ENCODE assay signal across 9 mouse cellular contexts in the genomic region with DNA sequence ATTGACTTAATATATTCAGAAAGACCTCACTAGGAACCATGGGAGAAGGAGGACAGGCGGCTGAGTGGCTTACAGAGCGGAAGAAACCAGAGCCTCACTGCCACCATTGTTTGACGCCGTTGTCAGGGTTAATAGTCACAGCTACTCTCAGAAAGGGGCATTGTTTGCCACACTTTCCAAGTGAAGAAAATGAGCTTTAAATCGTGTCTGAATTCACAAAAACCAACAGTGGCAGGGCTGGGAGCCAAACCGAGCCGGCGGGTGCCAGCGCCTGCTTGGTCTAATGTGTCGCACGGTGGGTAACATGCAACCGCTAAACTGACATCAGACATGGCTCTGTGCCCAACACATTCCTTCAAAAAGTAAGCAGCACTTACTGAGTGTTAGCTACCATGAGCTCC.
DNase-seq lines count a peak whose midpoint lies in the region; ATAC-seq and TF ChIP-seq lines count a peak whose summit lies in the region.
"Had no signal": no experiment of that assay in that cellular context is flagged by ENCODE, and none has a peak within 500 bp of the region (broad histone marks: within the 10 kb centered on the region; RNA-seq: fewer than 3 reads in every experiment).

No protein-coding gene starts in this region.

- H3K27ac ChIP-seq in liver, embryonic 11.5 days (ENCODE audit: low read depth, low read length): no peak overlapping the region
- H3K27ac ChIP-seq in liver, embryonic 12.5 days: no peak overlapping the region
- H3K27ac ChIP-seq in forebrain, embryonic 14.5 days (ENCODE audit: low read depth, low read length): no peak overlapping the region
- no peak overlapping the region for H3K27ac ChIP-seq in lung, postnatal 0 days (ENCODE audit: low read length)

- no peak for ATAC-seq in liver, embryonic 11.5 days (replicated peaks; ENCODE audit: low FRiP score)
- ATAC-seq in liver, embryonic 12.5 days: no peak
- peak; percentile 84 for ATAC-seq in forebrain, embryonic 14.5 days
- ATAC-seq in lung, postnatal 0 days: peak; percentile 44; the same call in 1 of the 2 replicates

- no peak overlapping the region for H3K4me2 ChIP-seq in liver, embryonic 11.5 days
- no peak overlapping the region for H3K4me2 ChIP-seq in liver, embryonic 12.5 days
- peak overlapping the region; percentile 36 for H3K4me2 ChIP-seq in forebrain, embryonic 14.5 days (ENCODE audit: low read length)
- H3K4me2 ChIP-seq in lung, postnatal 0 days (replicated peaks; ENCODE audit: low read depth, low read length): no peak overlapping the region

- H3K36me3 ChIP-seq in liver, embryonic 11.5 days (ENCODE audit: control insufficient read depth, insufficient read depth, low read length): no peaks in the 10 kb centered on the region
- no peaks in the 10 kb centered on the region for H3K36me3 ChIP-seq in liver, embryonic 12.5 days
- H3K36me3 ChIP-seq in forebrain, embryonic 14.5 days (ENCODE audit: control insufficient read depth, insufficient read depth, low read length): no peaks in the 10 kb centered on the region
- no peaks in the 10 kb centered on the region for H3K36me3 ChIP-seq in lung, postnatal 0 days (ENCODE audit: insufficient read depth, low read length)

- peak; percentile 24 for DNase-seq in liver, embryonic 11.5 days (ENCODE audit: low spot score)
- DNase-seq in NIH3T3 (ENCODE audit: low read depth): peak; percentile 32
- peak; percentile 85 for DNase-seq in forebrain, embryonic 14.5 days (ENCODE audit: low spot score)
- DNase-seq in lung, postnatal 0 days (ENCODE audit: low spot score): peak; percentile 55
- DNase-seq in kidney, postnatal 14 days: no peak
- DNase-seq in kidney, adult 18-20 months: no peak
- DNase-seq: kidney, postnatal 10 days; thymus, postnatal 14 days had no signal

- H3K9me3 ChIP-seq in liver, embryonic 11.5 days (ENCODE audit: control insufficient read depth, low read length): no peaks in the 10 kb centered on the region
- no peaks in the 10 kb centered on the region for H3K9me3 ChIP-seq in liver, embryonic 12.5 days (replicated peaks)
- H3K9me3 ChIP-seq in forebrain, embryonic 14.5 days (replicated peaks; ENCODE audit: control insufficient read depth, low read length): no peaks in the 10 kb centered on the region
- no peaks in the 10 kb centered on the region for H3K9me3 ChIP-seq in lung, postnatal 0 days (ENCODE audit: low read length)

- no peak overlapping the region for H3K9ac ChIP-seq in liver, embryonic 11.5 days (ENCODE audit: low read depth, low read length)
- H3K9ac ChIP-seq in liver, embryonic 12.5 days: no peak overlapping the region
- no peak overlapping the region for H3K9ac ChIP-seq in forebrain, embryonic 14.5 days (ENCODE audit: low read length)
- H3K9ac ChIP-seq in lung, postnatal 0 days (replicated peaks; ENCODE audit: low read depth): no peak overlapping the region

- H3K4me1 ChIP-seq in liver, embryonic 11.5 days (replicated peaks; ENCODE audit: control insufficient read depth, insufficient read depth, low read length): no peaks in the 10 kb centered on the region
- no peaks in the 10 kb centered on the region for H3K4me1 ChIP-seq in liver, embryonic 12.5 days
- peaks cover 13% of the 10 kb centered on the region for H3K4me1 ChIP-seq in forebrain, embryonic 14.5 days (ENCODE audit: control insufficient read depth, insufficient read depth, low read length)
- H3K4me1 ChIP-seq in lung, postnatal 0 days (ENCODE audit: insufficient read depth, low read depth, low read length): no peaks in the 10 kb centered on the region

- no peak for TF ChIP-seq EP300 in lung, postnatal 0 days (IDR thresholded peaks at IDR 0.05)

- TF ChIP-seq CTCF in lung, postnatal 0 days (IDR thresholded peaks at IDR 0.05): no peak

- WGBS in liver, embryonic 11.5 days: 80% methylated on average over 12 of the region's 12 CpGs
- 82% methylated on average over 12 of the region's 12 CpGs for WGBS in liver, embryonic 12.5 days (ENCODE audit: insufficient replicate concordance)
- 10% methylated on average over 12 of the region's 12 CpGs for WGBS in forebrain, embryonic 14.5 days
- WGBS in lung, postnatal 0 days: 41% methylated on average over 12 of the region's 12 CpGs

- no peak overlapping the region for H3K4me3 ChIP-seq in liver, embryonic 11.5 days (ENCODE audit: low read depth, low read length)
- H3K4me3 ChIP-seq in liver, embryonic 12.5 days: no peak overlapping the region
- no peak overlapping the region for H3K4me3 ChIP-seq in forebrain, embryonic 14.5 days (ENCODE audit: low read depth, low read length)
- H3K4me3 ChIP-seq in lung, postnatal 0 days (ENCODE audit: low read depth, low read length): no peak overlapping the region

- H3K27me3 ChIP-seq in liver, embryonic 11.5 days (replicated peaks; ENCODE audit: control insufficient read depth, insufficient read depth, low read length): no peaks in the 10 kb centered on the region
- H3K27me3 ChIP-seq in liver, embryonic 12.5 days (replicated peaks): no peaks in the 10 kb centered on the region
- H3K27me3 ChIP-seq in forebrain, embryonic 14.5 days (replicated peaks; ENCODE audit: control insufficient read depth, insufficient read depth, low read length): no peaks in the 10 kb centered on the region
- H3K27me3 ChIP-seq in lung, postnatal 0 days (replicated peaks; ENCODE audit: insufficient read depth, low read length): no peaks in the 10 kb centered on the region

Comparison
In these comparisons a context has a peak if more than half of its experiments do, and no peak if none do; other contexts are left out.
1. ATAC-seq: peak in forebrain, embryonic 14.5 days (single experiment) and lung, postnatal 0 days (single experiment); none in liver, embryonic 11.5 days (single experiment) and liver, embryonic 12.5 days (single experiment).
2. DNase-seq: peak in liver, embryonic 11.5 days (single experiment), NIH3T3 (single experiment), forebrain, embryonic 14.5 days (single experiment) and lung, postnatal 0 days (single experiment); none in kidney, postnatal 14 days (single experiment) and kidney, adult 18-20 months (single experiment).